ENCODE assay signal across 9 mouse cellular contexts in the genomic region with DNA sequence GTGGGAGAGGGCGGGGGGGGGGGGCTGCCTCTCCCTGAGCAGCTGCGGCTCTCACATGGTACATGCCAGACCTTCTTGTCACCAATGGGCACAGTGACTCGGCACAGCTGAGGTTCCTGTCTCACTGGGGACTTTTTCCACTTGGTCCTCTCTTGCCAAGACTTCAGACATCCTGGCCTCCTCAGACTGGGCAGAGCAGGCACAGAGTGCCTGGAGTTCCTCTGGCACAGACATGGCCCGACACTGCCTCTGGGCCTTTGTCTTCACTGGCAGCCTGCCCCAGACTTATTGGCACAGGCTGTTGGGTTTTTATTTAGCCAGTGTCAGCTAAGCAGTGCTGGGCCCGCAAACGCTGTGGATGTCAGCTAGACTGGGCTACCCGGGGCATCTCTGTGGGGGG. TPM values are rescaled to one million over a fixed set of nuclear protein-coding genes. Genes with fewer than 3 reads are reported as not detected.
DNase-seq lines count a peak whose midpoint lies in the region; ATAC-seq lines count a peak whose summit lies in the region.
"Had no signal": no experiment of that assay in that cellular context is flagged by ENCODE, and none has a peak within 500 bp of the region (broad histone marks: within the 10 kb centered on the region; RNA-seq: fewer than 3 reads in every experiment).

No protein-coding gene starts in this region.

- H3K27me3 ChIP-seq in hindbrain, embryonic 12.5 days: no peaks in the 10 kb centered on the region

- H3K27ac ChIP-seq in hindbrain, embryonic 12.5 days: peak overlapping the region; percentile 66
- H3K27ac ChIP-seq: macrophage had no signal

- peaks cover 100% of the 10 kb centered on the region for H3K4me1 ChIP-seq in hindbrain, embryonic 12.5 days

- WGBS in hindbrain, embryonic 12.5 days: 25% methylated on average over 7 of the region's 7 CpGs

- intact Hi-C loops in left cerebral cortex, postnatal 14 days (cut with DNase I): no loop called here

- H3K4me2 ChIP-seq in hindbrain, embryonic 12.5 days (replicated peaks): no peak overlapping the region

- no peak overlapping the region for H3K4me3 ChIP-seq in hindbrain, embryonic 12.5 days

- H3K9me3 ChIP-seq in hindbrain, embryonic 12.5 days (replicated peaks): no peaks in the 10 kb centered on the region

- peak; percentile 97 for DNase-seq in Muller cell, postnatal 12 days (ENCODE audit: inconsistent ontology term)
- peak; percentile 63 for DNase-seq in brain, embryonic 18.5 days (ENCODE audit: low read depth, low spot score)
- peak; percentile 65 to 83 for DNase-seq in frontal cortex, adult 2 months (ENCODE audit: extremely low spot score in 1 of 2, low spot score in 1 of 2)
- peak; percentile 80 to 85 for DNase-seq in left cerebral cortex, postnatal 14 days (ENCODE audit: low spot score in 2 of 2)
- peak; percentile 73 for DNase-seq in ovary, postnatal 36 days (ENCODE audit: low spot score)
- no peak for DNase-seq in spleen, postnatal 14 days (ENCODE audit: low spot score in 2 of 2)
- no peak for DNase-seq in thymus, postnatal 0 days (ENCODE audit: low spot score)

- no peaks in the 10 kb centered on the region for H3K36me3 ChIP-seq in hindbrain, embryonic 12.5 days

- ATAC-seq in hindbrain, embryonic 12.5 days (ENCODE audit: low FRiP score): peak; percentile 50

- H3K9ac ChIP-seq in hindbrain, embryonic 12.5 days: no peak overlapping the region; the same call in 1 of the 2 replicates

RNA-seq across cellular contexts. Expression of a gene that starts 18.7 kb away (rescaled TPM):
- polyA plus RNA-seq in frontal cortex, adult 2 months (2012; rRNA removed): 40.4 and 57.2 TPM in 2 replicates
- 5.6 and 6.3 TPM in 2 replicates for polyA plus RNA-seq in hindbrain, embryonic 12.5 days (2016; fragmentation: Nextera tagmentation; extraction: Ambion mirVana)
- total RNA-seq in left cerebral cortex, postnatal 14 days (2021): 10 to 100 TPM; 43.3 to 56.9 TPM
- polyA plus RNA-seq in thymus, postnatal 0 days (2015; fragmentation: Nextera tagmentation; extraction: Ambion mirVana): 3.1 and 4.2 TPM in 2 replicates

RNA-seq across cellular contexts. Expression of a gene that starts 38.9 kb away (rescaled TPM):
- 0.40 and 1.1 TPM in 2 replicates for polyA plus RNA-seq in frontal cortex, adult 2 months (2012; rRNA removed)
- 0.28 TPM in 1 of 2 replicates, not detected in the other for polyA plus RNA-seq in hindbrain, embryonic 12.5 days (2016; fragmentation: Nextera tagmentation; extraction: Ambion mirVana)
- not detected for total RNA-seq in left cerebral cortex, postnatal 14 days (2021)
- 42.1 and 52.8 TPM in 2 replicates for polyA plus RNA-seq in thymus, postnatal 0 days (2015; fragmentation: Nextera tagmentation; extraction: Ambion mirVana)

Comparison
In these comparisons a context has a peak if more than half of its experiments do, and no peak if none do; other contexts are left out.
1. DNase-seq: peak in Muller cell, postnatal 12 days (single experiment), brain, embryonic 18.5 days (single experiment), frontal cortex, adult 2 months (2 of 2), left cerebral cortex, postnatal 14 days (2 of 2) and ovary, postnatal 36 days (single experiment); none in spleen, postnatal 14 days (0 of 2) and thymus, postnatal 0 days (single experiment).
2. RNA of a gene that starts 38.9 kb away (polyA plus RNA-seq): 42.1 to 52.8 TPM in thymus, postnatal 0 days; 0.40 to 1.1 TPM in frontal cortex, adult 2 months and 0.28 TPM in hindbrain, embryonic 12.5 days; every median in the first group is over 10 times any median in the second.